Mouse (Mus musculus): ENCODE results near the gene Slc25a40. TPM values are rescaled to one million over a fixed set of nuclear protein-coding genes. Genes with fewer than 3 reads are reported as not detected.

The Slc25a40 gene
- polyA plus RNA-seq, 1 experiment from 2014 or later, result 8.5 TPM

DNA sequence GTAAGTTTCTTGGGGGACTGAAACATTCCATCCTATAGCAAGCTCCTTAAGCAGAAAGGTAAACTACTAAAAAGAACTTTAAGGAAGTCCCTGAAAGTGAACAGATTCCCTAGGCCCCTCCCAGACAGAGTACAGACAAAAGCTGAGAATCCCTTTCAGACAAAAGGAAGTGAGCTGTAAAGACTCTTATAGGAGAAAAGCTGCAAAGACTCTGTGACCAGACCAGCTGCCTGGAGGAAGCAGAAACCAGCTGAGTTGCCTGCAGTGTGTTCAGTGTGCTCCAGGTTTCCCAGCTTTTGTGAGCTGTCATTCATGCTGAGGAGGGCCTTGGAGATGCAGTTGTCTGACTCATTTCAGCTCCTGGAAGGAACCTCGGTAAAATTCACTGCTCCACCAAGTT lies 5.2 kb upstream of the Slc25a40 start:
- Histone ChIP-seq H3K27ac (replicated peaks; ENCODE audit: low read depth, low read length) (no peak overlapping the region), H3K27me3 (ENCODE audit: control insufficient read depth, insufficient read depth, low read length) (no peaks in the 10 kb centered on the region), H3K9ac (replicated peaks; ENCODE audit: low read length) (no peak overlapping the region), H3K4me2 (ENCODE audit: low read depth, low read length) (no peak overlapping the region), H3K9me3 (replicated peaks; ENCODE audit: control insufficient read depth, low read length) (no peaks in the 10 kb centered on the region), H3K4me1 (ENCODE audit: control insufficient read depth, insufficient read depth, low read length) (no peaks in the 10 kb centered on the region), H3K4me3 (ENCODE audit: low read depth, low read length) (no peak overlapping the region), H3K36me3 (replicated peaks; ENCODE audit: control insufficient read depth, insufficient read depth, low read depth, low read length) (no peaks in the 10 kb centered on the region; the same call in 1 of the 2 replicates)
- 76% methylated on average over 1 of the region's 1 CpGs for WGBS
- DNase-seq (ENCODE audit: low spot score) (no peak), ATAC-seq (replicated peaks; ENCODE audit: insufficient number of reproducible peaks, low FRiP score, low TSS enrichment, low read depth) (no peak)

DNA sequence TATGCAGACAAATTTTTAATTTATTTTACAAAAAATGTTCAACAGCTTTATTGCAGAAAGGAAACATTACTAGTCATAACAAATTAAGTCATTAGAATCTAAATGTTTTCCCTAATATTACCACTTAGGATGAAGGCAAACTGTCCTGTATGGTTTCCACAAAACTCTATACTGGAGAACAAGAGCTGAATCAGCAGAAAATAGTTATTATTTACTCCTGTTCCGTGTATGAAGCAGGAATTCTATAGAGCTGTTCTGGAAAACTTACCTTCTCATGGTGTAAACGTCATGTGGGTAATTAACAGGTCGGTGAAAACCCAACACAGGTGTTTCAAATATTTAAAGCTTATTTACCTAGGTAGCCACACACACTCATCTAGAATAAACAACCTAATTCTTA lies 1.2 kb upstream of the Slc25a40 start:
- no peak for ATAC-seq (replicated peaks; ENCODE audit: insufficient number of reproducible peaks, low FRiP score, low TSS enrichment, low read depth)
- H3K36me3 ChIP-seq (replicated peaks; ENCODE audit: control insufficient read depth, insufficient read depth, low read depth, low read length), result no peaks in the 10 kb centered on the region; the same call in 1 of the 2 replicates
- H3K27me3 ChIP-seq (ENCODE audit: control insufficient read depth, insufficient read depth, low read length), result no peaks in the 10 kb centered on the region
- H3K27ac ChIP-seq (replicated peaks; ENCODE audit: low read depth, low read length), result no peak overlapping the region
- peak overlapping the region; percentile 82 for H3K4me3 ChIP-seq (ENCODE audit: low read depth, low read length)
- peak overlapping the region; percentile 66; the same call in 1 of the 2 replicates for H3K4me2 ChIP-seq (ENCODE audit: low read depth, low read length)
- DNase-seq (ENCODE audit: low spot score), result no peak
- H3K9me3 ChIP-seq (replicated peaks; ENCODE audit: control insufficient read depth, low read length), result no peaks in the 10 kb centered on the region
- WGBS, result 11% methylated on average over 3 of the region's 3 CpGs
- H3K4me1 ChIP-seq (ENCODE audit: control insufficient read depth, insufficient read depth, low read length), result no peaks in the 10 kb centered on the region
- H3K9ac ChIP-seq (replicated peaks; ENCODE audit: low read length), result no peak overlapping the region

DNA sequence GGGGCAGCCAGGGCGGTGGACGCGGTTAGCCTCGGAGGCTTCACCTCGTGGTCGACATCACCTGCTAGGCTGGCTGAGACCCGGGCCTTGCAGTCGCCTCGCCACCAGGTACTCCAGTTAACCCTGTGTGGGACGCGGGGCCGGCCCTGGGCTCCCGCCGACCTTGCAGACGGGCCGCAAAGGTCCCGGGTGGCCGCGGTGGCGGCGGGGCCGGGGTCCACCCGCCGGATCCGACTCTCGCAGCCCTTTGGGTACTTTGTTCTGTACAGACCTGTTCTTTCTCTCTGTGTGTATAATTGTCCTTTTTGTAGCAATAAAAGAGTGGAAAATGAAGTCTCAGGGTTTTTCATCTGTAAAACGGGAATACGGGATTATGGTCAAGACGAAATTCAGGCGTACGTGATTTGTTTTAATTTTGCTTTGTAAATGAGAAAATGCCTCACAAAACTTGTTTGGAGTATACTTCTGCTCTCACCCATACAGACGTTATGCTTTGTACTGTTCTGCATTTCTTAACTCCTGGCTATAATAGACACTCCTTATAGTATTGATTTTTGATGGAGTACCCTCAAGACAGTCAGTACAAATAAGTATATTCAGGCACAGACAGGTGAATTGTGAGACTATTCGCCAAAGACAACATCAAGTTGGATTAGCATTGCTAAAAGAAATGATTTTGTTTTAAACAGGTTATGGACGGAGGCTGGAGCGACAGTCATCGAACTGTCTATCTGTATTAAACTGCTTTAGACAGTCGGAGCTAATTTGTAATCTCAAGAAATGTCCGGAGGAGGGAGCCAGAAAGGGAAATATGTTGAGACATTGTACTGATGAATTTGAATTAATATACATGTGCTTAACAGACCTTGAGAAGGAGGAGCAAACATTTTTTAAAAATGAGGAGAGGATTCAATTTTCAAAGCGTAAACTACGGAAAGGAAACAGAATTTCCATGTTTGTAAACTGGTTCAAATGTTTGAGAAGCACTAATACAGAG lies 580 bp downstream of the Slc25a40 start:
- Histone ChIP-seq H3K4me1 (ENCODE audit: control insufficient read depth, insufficient read depth, low read length) (no peaks in the 10 kb centered on the region), H3K27me3 (ENCODE audit: control insufficient read depth, insufficient read depth, low read length) (no peaks in the 10 kb centered on the region), H3K36me3 (replicated peaks; ENCODE audit: control insufficient read depth, insufficient read depth, low read depth, low read length) (no peaks in the 10 kb centered on the region), H3K4me2 (ENCODE audit: low read depth, low read length) (peak overlapping the region; percentile 66), H3K27ac (replicated peaks; ENCODE audit: low read depth, low read length) (0 out of 2 replicates have a peak overlapping the region, but pooled peaks have one; percentile 28), H3K9ac (replicated peaks; ENCODE audit: low read length) (peak overlapping the region; percentile 93), H3K9me3 (replicated peaks; ENCODE audit: control insufficient read depth, low read length) (no peaks in the 10 kb centered on the region), H3K4me3 (ENCODE audit: low read depth, low read length) (peak overlapping the region; percentile 82)
- ATAC-seq (replicated peaks; ENCODE audit: insufficient number of reproducible peaks, low FRiP score, low TSS enrichment, low read depth) (no peak), DNase-seq (ENCODE audit: low spot score) (peak; percentile 49)
- WGBS, result under 1% methylated on average over 40 of the region's 40 CpGs

DNA sequence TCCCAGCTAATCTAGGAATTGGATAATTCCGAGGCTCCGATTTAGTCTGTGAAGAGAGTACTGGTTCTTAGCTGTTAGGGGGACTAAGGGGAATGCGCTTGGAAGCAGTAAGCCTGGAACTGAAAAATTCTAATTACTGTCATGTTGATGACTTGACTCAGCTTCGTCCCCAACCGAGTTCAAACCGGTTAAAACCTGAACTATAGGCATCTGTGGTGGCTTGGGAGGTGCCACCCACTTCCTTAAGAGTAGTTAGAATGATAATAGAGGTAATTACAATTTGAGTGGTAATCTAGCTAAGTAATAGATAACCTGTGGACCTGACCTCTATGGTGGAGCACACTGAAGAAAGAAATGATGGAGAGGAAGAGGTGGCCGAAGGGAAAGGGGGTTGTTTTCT lies 1.5 kb downstream of the Slc25a40 start:
- ATAC-seq (replicated peaks; ENCODE audit: insufficient number of reproducible peaks, low FRiP score, low TSS enrichment, low read depth) (no peak), DNase-seq (ENCODE audit: low spot score) (no peak)
- H3K36me3 ChIP-seq (replicated peaks; ENCODE audit: control insufficient read depth, insufficient read depth, low read depth, low read length), result no peaks in the 10 kb centered on the region
- H3K27ac ChIP-seq (replicated peaks; ENCODE audit: low read depth, low read length), result no peak overlapping the region
- H3K4me3 ChIP-seq (ENCODE audit: low read depth, low read length), result peak overlapping the region; percentile 82
- no peaks in the 10 kb centered on the region for H3K27me3 ChIP-seq (ENCODE audit: control insufficient read depth, insufficient read depth, low read length)
- peak overlapping the region; percentile 66 for H3K4me2 ChIP-seq (ENCODE audit: low read depth, low read length)
- 14% methylated on average over 7 of the region's 7 CpGs for WGBS
- H3K4me1 ChIP-seq (ENCODE audit: control insufficient read depth, insufficient read depth, low read length), result no peaks in the 10 kb centered on the region
- H3K9ac ChIP-seq (replicated peaks; ENCODE audit: low read length), result 0 out of 2 replicates have a peak overlapping the region, but pooled peaks have one; percentile 3
- no peaks in the 10 kb centered on the region for H3K9me3 ChIP-seq (replicated peaks; ENCODE audit: control insufficient read depth, low read length)

GRCm38 (mm10) chr5:8425899-8426298 lies 3.2 kb downstream of the Slc25a40 start:
- ATAC-seq (replicated peaks; ENCODE audit: insufficient number of reproducible peaks, low FRiP score, low TSS enrichment, low read depth) (no peak), DNase-seq (ENCODE audit: low spot score) (no peak)
- Histone ChIP-seq H3K9me3 (replicated peaks; ENCODE audit: control insufficient read depth, low read length) (no peaks in the 10 kb centered on the region), H3K27me3 (ENCODE audit: control insufficient read depth, insufficient read depth, low read length) (no peaks in the 10 kb centered on the region), H3K27ac (replicated peaks; ENCODE audit: low read depth, low read length) (no peak overlapping the region), H3K4me2 (ENCODE audit: low read depth, low read length) (no peak overlapping the region), H3K4me1 (ENCODE audit: control insufficient read depth, insufficient read depth, low read length) (no peaks in the 10 kb centered on the region), H3K4me3 (ENCODE audit: low read depth, low read length) (no peak overlapping the region), H3K9ac (replicated peaks; ENCODE audit: low read length) (no peak overlapping the region), H3K36me3 (replicated peaks; ENCODE audit: control insufficient read depth, insufficient read depth, low read depth, low read length) (no peaks in the 10 kb centered on the region)
- WGBS, result 85% methylated on average over 5 of the region's 5 CpGs

DNA sequence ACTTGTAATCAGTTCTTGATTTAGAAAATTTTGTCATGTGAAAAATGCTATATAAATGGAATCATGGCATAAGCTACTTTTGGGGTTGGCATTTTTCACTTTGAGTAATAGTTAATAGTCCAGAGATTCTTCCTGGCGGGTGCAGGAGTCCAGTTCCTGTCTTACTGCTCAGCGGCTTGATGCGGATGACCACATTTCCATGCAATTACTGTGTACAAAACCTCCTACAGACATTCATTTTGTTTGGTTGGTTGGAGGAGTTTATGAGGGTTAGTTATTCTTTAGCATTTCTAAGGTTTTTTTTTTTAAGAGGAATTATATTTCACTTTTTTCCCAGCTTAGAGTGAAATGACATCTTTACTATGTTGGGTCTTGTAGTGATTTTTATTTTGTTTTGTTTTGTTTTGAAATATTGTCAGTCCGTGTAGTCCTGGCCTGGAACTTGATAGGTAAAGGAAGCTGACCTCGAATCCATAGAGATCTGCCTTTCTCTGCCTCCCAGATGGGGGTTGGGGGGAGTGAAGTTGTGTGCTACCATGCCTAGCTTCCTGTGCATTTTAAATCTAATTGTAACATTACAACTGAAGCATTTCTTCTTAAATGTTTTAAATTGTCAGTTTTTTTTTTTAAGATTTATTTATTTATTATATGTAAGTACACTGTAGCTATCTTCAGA lies 15.0 kb downstream of the Slc25a40 start:
- no peak overlapping the region for H3K9ac ChIP-seq (replicated peaks; ENCODE audit: low read length)
- no peaks in the 10 kb centered on the region; the same call in 1 of the 2 replicates for H3K36me3 ChIP-seq (replicated peaks; ENCODE audit: control insufficient read depth, insufficient read depth, low read depth, low read length)
- no peak overlapping the region for H3K4me2 ChIP-seq (ENCODE audit: low read depth, low read length)
- H3K27ac ChIP-seq (replicated peaks; ENCODE audit: low read depth, low read length), result no peak overlapping the region
- WGBS, result 87% methylated on average over 5 of the region's 5 CpGs
- H3K4me3 ChIP-seq (ENCODE audit: low read depth, low read length), result no peak overlapping the region
- no peak for DNase-seq (ENCODE audit: low spot score)
- no peaks in the 10 kb centered on the region for H3K9me3 ChIP-seq (replicated peaks; ENCODE audit: control insufficient read depth, low read length)
- no peaks in the 10 kb centered on the region for H3K27me3 ChIP-seq (ENCODE audit: control insufficient read depth, insufficient read depth, low read length)
- no peaks in the 10 kb centered on the region for H3K4me1 ChIP-seq (ENCODE audit: control insufficient read depth, insufficient read depth, low read length)
- ATAC-seq (replicated peaks; ENCODE audit: insufficient number of reproducible peaks, low FRiP score, low TSS enrichment, low read depth), result no peak

DNA sequence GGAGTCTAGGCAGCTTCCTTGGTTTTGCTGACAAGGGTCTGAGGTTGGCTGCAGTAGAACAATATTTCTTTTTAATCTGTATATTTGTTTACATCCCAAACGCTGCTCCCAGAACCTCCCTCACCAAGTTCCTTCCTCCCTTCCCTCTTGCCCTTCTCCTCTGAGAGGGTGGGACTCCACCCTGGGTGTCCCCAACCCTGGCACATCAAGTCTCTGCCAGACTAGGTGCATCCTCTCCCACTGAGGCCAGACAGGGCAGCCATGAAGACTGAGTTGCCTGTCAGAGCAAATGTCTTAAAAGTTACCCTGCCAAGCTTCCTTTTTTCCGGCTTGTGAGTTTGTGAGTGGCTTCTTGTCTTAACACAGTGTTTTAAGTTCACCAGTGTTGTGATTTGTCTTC lies 16.4 kb downstream of the Slc25a40 start:
- no peak overlapping the region for H3K27ac ChIP-seq (replicated peaks; ENCODE audit: low read depth, low read length)
- H3K4me2 ChIP-seq (ENCODE audit: low read depth, low read length), result no peak overlapping the region
- H3K4me3 ChIP-seq (ENCODE audit: low read depth, low read length), result no peak overlapping the region
- ATAC-seq (replicated peaks; ENCODE audit: insufficient number of reproducible peaks, low FRiP score, low TSS enrichment, low read depth) (no peak), DNase-seq (ENCODE audit: low spot score) (no peak)
- H3K9ac ChIP-seq (replicated peaks; ENCODE audit: low read length), result no peak overlapping the region
- H3K9me3 ChIP-seq (replicated peaks; ENCODE audit: control insufficient read depth, low read length), result no peaks in the 10 kb centered on the region
- H3K36me3 ChIP-seq (replicated peaks; ENCODE audit: control insufficient read depth, insufficient read depth, low read depth, low read length), result no peaks in the 10 kb centered on the region; the same call in 1 of the 2 replicates
- no peaks in the 10 kb centered on the region for H3K4me1 ChIP-seq (ENCODE audit: control insufficient read depth, insufficient read depth, low read length)
- WGBS, result 66% methylated on average over 2 of the region's 2 CpGs
- no peaks in the 10 kb centered on the region for H3K27me3 ChIP-seq (ENCODE audit: control insufficient read depth, insufficient read depth, low read length)

DNA sequence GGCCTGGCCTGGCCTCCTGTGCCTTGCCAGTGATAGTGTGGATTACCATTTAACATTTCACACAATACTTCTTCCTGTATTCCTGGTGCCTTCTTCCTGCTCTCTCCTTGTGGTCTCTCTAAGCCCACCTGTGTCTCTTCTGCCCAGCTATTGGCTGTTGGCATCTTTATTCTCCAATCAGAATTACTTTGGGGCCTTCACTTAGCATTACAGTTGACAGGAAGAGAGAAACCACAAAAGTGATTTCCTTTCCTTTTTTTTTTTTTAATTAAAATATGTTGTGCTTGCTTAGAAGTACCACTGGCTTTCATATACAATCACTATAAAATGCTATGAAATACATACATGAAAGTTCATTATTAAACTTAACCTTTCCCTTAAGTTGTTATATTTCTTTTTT lies 32.9 kb downstream of the Slc25a40 start:
- Histone ChIP-seq H3K27me3 (ENCODE audit: control insufficient read depth, insufficient read depth, low read length) (no peaks in the 10 kb centered on the region), H3K4me3 (ENCODE audit: low read depth, low read length) (no peak overlapping the region), H3K36me3 (replicated peaks; ENCODE audit: control insufficient read depth, insufficient read depth, low read depth, low read length) (no peaks in the 10 kb centered on the region), H3K9ac (replicated peaks; ENCODE audit: low read length) (no peak overlapping the region), H3K4me2 (ENCODE audit: low read depth, low read length) (no peak overlapping the region), H3K27ac (replicated peaks; ENCODE audit: low read depth, low read length) (no peak overlapping the region), H3K9me3 (replicated peaks; ENCODE audit: control insufficient read depth, low read length) (no peaks in the 10 kb centered on the region), H3K4me1 (ENCODE audit: control insufficient read depth, insufficient read depth, low read length) (no peaks in the 10 kb centered on the region)
- ATAC-seq (replicated peaks; ENCODE audit: insufficient number of reproducible peaks, low FRiP score, low TSS enrichment, low read depth) (no peak), DNase-seq (ENCODE audit: low spot score) (no peak)
